Mouse (Mus musculus) liver, embryonic 15.5 days (tissue): ENCODE measurements around the gene Stx17. TPM values are rescaled to one million over a fixed set of nuclear protein-coding genes. Genes with fewer than 3 reads are reported as not detected.

Experiments
- ATAC-seq: fragments of 200-750 bp; cut with Nextera tagmentation; 2 replicates; pipeline ENCODE4 v1.8.0; 2017; ENCODE audit warnings: moderate number of reproducible peaks, mild to moderate bottlenecking, moderate library complexity; ENCODE audit not compliant: insufficient read depth
- H3K27ac ChIP-seq: fragments of 300-500 bp; sonication (generic); replicated peaks from 2 replicates; pipeline ENCODE4 v1.5.1; 2015; ENCODE audit warnings: mild to moderate bottlenecking, inconsistent platforms
- H3K27me3 ChIP-seq: fragments of 300-500 bp; sonication (generic); 2 replicates; pipeline ENCODE4 v1.6.1; 2015; ENCODE audit warnings: mild to moderate bottlenecking, inconsistent platforms
- H3K36me3 ChIP-seq: fragments of 300-500 bp; sonication (generic); replicated peaks from 2 replicates; pipeline ENCODE4 v1.6.1; 2015; ENCODE audit warnings: moderate library complexity, mild to moderate bottlenecking, inconsistent platforms
- H3K4me1 ChIP-seq: fragments of 300-500 bp; sonication (generic); replicated peaks from 2 replicates; pipeline ENCODE4 v1.6.1; 2015; ENCODE audit warnings: inconsistent platforms
- H3K4me2 ChIP-seq: fragments of 300-500 bp; sonication (generic); 2 replicates; pipeline ENCODE4 v1.6.1; 2015; ENCODE audit warnings: moderate library complexity, mild to moderate bottlenecking, inconsistent platforms
- H3K4me3 ChIP-seq: fragments of 300-500 bp; sonication (generic); replicated peaks from 2 replicates; pipeline ENCODE4 v1.5.1; 2015; ENCODE audit warnings: mild to moderate bottlenecking, inconsistent platforms
- H3K9ac ChIP-seq: fragments of 300-500 bp; sonication (generic); 2 replicates; pipeline ENCODE4 v1.6.1; 2015; ENCODE audit warnings: moderate library complexity, mild to moderate bottlenecking, inconsistent platforms
- H3K9me3 ChIP-seq: fragments of 300-500 bp; sonication (generic); replicated peaks from 2 replicates; pipeline ENCODE4 v1.6.1; 2016; ENCODE audit warnings: inconsistent platforms
- WGBS: fragments of 180-500 bp; shearing (Covaris S2); methylation state at CpG from one replicate; pipeline ENCODE4 v1.1.7; 2015; ENCODE audit warnings: mixed read lengths; ENCODE audit not compliant: insufficient replicate concordance; 5-methylcytosine and 5-hydroxymethylcytosine counted together
- polyA plus RNA-seq: library from polyadenylated mRNA; unstranded; fragments of >200 nt; fragmentation: Nextera tagmentation; extraction: Ambion mirVana; gene quantifications from 2 replicates; pipeline ENCODE4 v1.2.1, GENCODE M21; 2015

Gene Stx17
- polyA plus RNA-seq, 1 experiment from 2014 or later = 15.3 TPM

DNA sequence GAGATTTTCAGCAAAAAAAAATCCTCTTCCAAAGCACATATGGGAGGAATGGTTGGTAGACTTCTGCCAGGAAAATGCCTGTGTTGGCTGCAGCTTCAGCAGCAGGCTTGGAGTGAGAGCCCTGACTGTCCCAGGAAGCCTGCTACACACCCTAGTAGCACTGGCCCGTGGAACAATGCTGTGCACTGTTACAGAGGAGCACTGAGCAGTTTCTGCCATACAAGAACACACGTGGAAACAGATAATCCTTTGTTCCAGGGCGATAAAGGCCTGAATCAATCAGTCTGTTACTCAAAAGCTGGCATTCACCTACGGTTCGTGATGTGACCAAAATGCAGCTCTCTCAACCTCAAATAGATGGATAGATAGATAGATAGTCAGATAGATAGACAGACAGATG, 19.3 kb upstream of the Stx17 start:
- Histone ChIP-seq H3K9me3 (no peaks in the 10 kb centered on the region), H3K27ac (no peak overlapping the region), H3K27me3 (0 out of 2 replicates have a peak, but pooled peaks cover 5% of the 10 kb centered on the region), H3K9ac (no peak overlapping the region), H3K4me1 (no peaks in the 10 kb centered on the region), H3K36me3 (no peaks in the 10 kb centered on the region), H3K4me2 (no peak overlapping the region), H3K4me3 (no peak overlapping the region)
- ATAC-seq = no peak
- 65% methylated on average over 5 of the region's 5 CpGs for WGBS

DNA sequence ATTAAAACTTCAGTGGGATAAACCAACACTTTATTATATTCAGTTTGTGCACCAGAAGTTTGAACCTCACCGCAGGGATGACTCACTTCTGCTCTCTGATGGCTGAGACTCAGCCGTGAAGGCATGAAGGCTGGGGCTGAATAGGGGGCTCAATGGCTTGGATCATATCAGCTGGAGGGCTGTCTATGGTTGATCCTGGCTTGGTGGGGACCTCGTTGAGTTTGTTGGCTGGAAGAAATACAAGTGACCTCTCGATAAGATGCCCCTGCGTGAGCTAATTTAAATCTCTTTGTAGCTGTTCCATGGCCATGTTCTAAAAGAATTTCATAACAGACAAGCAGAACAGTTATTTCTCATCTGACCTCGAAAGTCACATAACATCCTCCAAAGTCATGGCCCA, 17.6 kb upstream of the Stx17 start:
- WGBS = 59% methylated on average over 6 of the region's 6 CpGs
- H3K36me3 ChIP-seq = no peaks in the 10 kb centered on the region
- H3K4me1 ChIP-seq = no peaks in the 10 kb centered on the region
- no peak overlapping the region for H3K27ac ChIP-seq
- no peak overlapping the region for H3K9ac ChIP-seq
- H3K27me3 ChIP-seq = 0 out of 2 replicates have a peak, but pooled peaks cover 7% of the 10 kb centered on the region
- no peak for ATAC-seq
- no peak overlapping the region for H3K4me2 ChIP-seq
- H3K4me3 ChIP-seq = no peak overlapping the region
- H3K9me3 ChIP-seq = no peaks in the 10 kb centered on the region

GRCm38 (mm10) chr4:48108591-48108990, 16.1 kb upstream of the Stx17 start:
- no peak overlapping the region for H3K4me3 ChIP-seq
- H3K4me2 ChIP-seq = no peak overlapping the region
- H3K9ac ChIP-seq = no peak overlapping the region
- no peak overlapping the region for H3K27ac ChIP-seq
- 33% methylated on average over 2 of the region's 2 CpGs for WGBS
- H3K4me1 ChIP-seq = no peaks in the 10 kb centered on the region
- 0 out of 2 replicates have a peak, but pooled peaks cover 7% of the 10 kb centered on the region for H3K27me3 ChIP-seq
- no peaks in the 10 kb centered on the region for H3K36me3 ChIP-seq
- H3K9me3 ChIP-seq = no peaks in the 10 kb centered on the region
- ATAC-seq = no peak

DNA sequence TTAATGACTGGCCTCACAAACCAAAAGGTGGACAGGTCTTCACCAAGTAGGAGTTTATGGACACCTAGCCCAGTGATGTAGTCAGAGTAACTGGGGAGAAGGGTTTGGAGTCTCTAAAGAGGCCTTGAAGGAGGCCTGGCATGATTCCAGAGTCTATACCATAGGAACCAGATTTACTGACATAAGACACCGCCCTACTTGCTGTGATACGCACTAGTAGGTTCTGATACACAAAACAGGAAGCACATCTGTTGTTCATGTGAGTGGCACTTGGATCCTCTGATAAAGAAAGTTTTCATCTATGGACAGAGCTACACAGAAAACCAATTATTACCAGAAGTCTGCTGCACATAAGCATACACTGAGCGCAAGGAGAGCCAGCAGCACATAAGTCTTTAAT, 14.4 kb upstream of the Stx17 start:
- Histone ChIP-seq H3K9me3 (no peaks in the 10 kb centered on the region), H3K4me1 (no peaks in the 10 kb centered on the region), H3K9ac (no peak overlapping the region), H3K27me3 (0 out of 2 replicates have a peak, but pooled peaks cover 12% of the 10 kb centered on the region), H3K4me2 (no peak overlapping the region), H3K27ac (no peak overlapping the region), H3K36me3 (no peaks in the 10 kb centered on the region), H3K4me3 (no peak overlapping the region)
- no peak for ATAC-seq
- 48% methylated on average over 3 of the region's 3 CpGs for WGBS

GRCm38 (mm10) chr4:48116191-48116590, 8.5 kb upstream of the Stx17 start:
- Histone ChIP-seq H3K36me3 (no peaks in the 10 kb centered on the region), H3K4me1 (no peaks in the 10 kb centered on the region), H3K9me3 (no peaks in the 10 kb centered on the region), H3K4me3 (no peak overlapping the region), H3K9ac (no peak overlapping the region), H3K27me3 (peaks cover 18% of the 10 kb centered on the region; the same call in 1 of the 2 replicates), H3K4me2 (no peak overlapping the region), H3K27ac (no peak overlapping the region)
- ATAC-seq = no peak
- WGBS = 37% methylated on average over 4 of the region's 4 CpGs

- Histone ChIP-seq H3K36me3 (no peaks in the 10 kb centered on the region), H3K9me3 (no peaks in the 10 kb centered on the region), H3K27me3 (peaks cover 12% of the 10 kb centered on the region; the same call in 1 of the 2 replicates), H3K4me1 (peaks cover 17% of the 10 kb centered on the region), H3K9ac (peak overlapping the region; percentile 94), H3K27ac (peak overlapping the region; percentile 81; the same call in 1 of the 2 replicates), H3K4me2 (peak overlapping the region; percentile 78), H3K4me3 (peak overlapping the region; percentile 89)
- ATAC-seq = peak; percentile 90
- WGBS = 2% methylated on average over 9 of the region's 9 CpGs
Measured at GRCm38 (mm10) chr4:48124416-48124772, 321 bp upstream of the Stx17 start.

GRCm38 (mm10) chr4:48130314-48130713, 5.6 kb downstream of the Stx17 start:
- ATAC-seq = no peak
- H3K36me3 ChIP-seq = peaks cover 25% of the 10 kb centered on the region

GRCm38 (mm10) chr4:48131606-48132005, 6.9 kb downstream of the Stx17 start:
- WGBS = 80% methylated on average over 9 of the region's 9 CpGs

More at GRCm38 (mm10) chr4:48130314-48130713, 5.6 kb downstream of the Stx17 start:
- Histone ChIP-seq H3K4me1 (peaks cover 10% of the 10 kb centered on the region), H3K4me2 (no peak overlapping the region), H3K4me3 (no peak overlapping the region), H3K27ac (no peak overlapping the region), H3K9me3 (no peaks in the 10 kb centered on the region), H3K27me3 (no peaks in the 10 kb centered on the region), H3K9ac (no peak overlapping the region)
- 62% methylated on average over 6 of the region's 6 CpGs for WGBS

GRCm38 (mm10) chr4:48132721-48133120, 8.0 kb downstream of the Stx17 start:
- Histone ChIP-seq H3K4me2 (no peak overlapping the region), H3K36me3 (peaks cover 33% of the 10 kb centered on the region), H3K4me1 (no peaks in the 10 kb centered on the region), H3K4me3 (no peak overlapping the region), H3K27ac (no peak overlapping the region), H3K9ac (no peak overlapping the region), H3K27me3 (no peaks in the 10 kb centered on the region), H3K9me3 (no peaks in the 10 kb centered on the region)
- no peak for ATAC-seq
- 70% methylated on average over 3 of the region's 3 CpGs for WGBS

More at GRCm38 (mm10) chr4:48131606-48132005, 6.9 kb downstream of the Stx17 start:
- Histone ChIP-seq H3K27me3 (no peaks in the 10 kb centered on the region), H3K4me1 (peaks cover 2% of the 10 kb centered on the region; the same call in 1 of the 2 replicates), H3K9me3 (no peaks in the 10 kb centered on the region), H3K27ac (no peak overlapping the region), H3K9ac (no peak overlapping the region), H3K4me2 (no peak overlapping the region), H3K4me3 (no peak overlapping the region), H3K36me3 (peaks cover 27% of the 10 kb centered on the region)
- no peak for ATAC-seq

- H3K4me2 ChIP-seq = no peak overlapping the region
- no peak overlapping the region for H3K9ac ChIP-seq
- H3K4me1 ChIP-seq = peaks cover 22% of the 10 kb centered on the region
- peak; percentile 60; the same call in 1 of the 2 replicates for ATAC-seq
- H3K4me3 ChIP-seq = no peak overlapping the region
- no peaks in the 10 kb centered on the region for H3K9me3 ChIP-seq
- 32% methylated on average over 2 of the region's 2 CpGs for WGBS
- no peaks in the 10 kb centered on the region for H3K27me3 ChIP-seq
- no peak overlapping the region for H3K27ac ChIP-seq
- no peaks in the 10 kb centered on the region for H3K36me3 ChIP-seq
Measured at GRCm38 (mm10) chr4:48149492-48149891, 24.8 kb downstream of the Stx17 start.

- no peak for ATAC-seq
- no peak overlapping the region for H3K4me2 ChIP-seq
- H3K4me3 ChIP-seq = no peak overlapping the region
- H3K36me3 ChIP-seq = no peaks in the 10 kb centered on the region; the same call in 1 of the 2 replicates
- no peak overlapping the region for H3K9ac ChIP-seq
- no peak overlapping the region for H3K27ac ChIP-seq
- peaks cover 32% of the 10 kb centered on the region for H3K4me1 ChIP-seq
- no peaks in the 10 kb centered on the region for H3K27me3 ChIP-seq
- no peaks in the 10 kb centered on the region for H3K9me3 ChIP-seq
- 80% methylated on average over 5 of the region's 5 CpGs for WGBS
Measured at GRCm38 (mm10) chr4:48153229-48153628, 28.5 kb downstream of the Stx17 start.

DNA sequence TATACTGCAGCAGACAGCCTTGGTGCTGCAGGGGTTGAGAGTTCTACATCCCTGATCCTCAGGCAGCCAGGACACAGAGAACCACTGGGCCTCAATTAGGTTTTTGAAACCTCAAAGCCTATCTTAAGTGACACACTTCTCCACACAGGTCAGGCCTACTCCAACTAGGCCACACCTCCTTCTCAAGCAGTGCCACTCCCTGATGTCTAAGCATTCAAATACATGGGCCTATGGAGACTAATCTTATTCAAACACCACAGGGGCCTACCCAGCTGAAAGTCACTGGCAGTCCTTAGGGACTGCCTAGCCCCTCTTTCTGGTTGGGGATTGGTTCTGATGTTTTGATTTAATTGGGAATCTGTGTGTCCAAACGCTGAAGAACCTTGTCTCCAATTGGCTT, 31.1 kb downstream of the Stx17 start:
- 63% methylated on average over 1 of the region's 1 CpGs for WGBS
- H3K36me3 ChIP-seq = peaks cover 6% of the 10 kb centered on the region
- H3K9ac ChIP-seq = no peak overlapping the region
- H3K4me2 ChIP-seq = no peak overlapping the region
- H3K27me3 ChIP-seq = no peaks in the 10 kb centered on the region
- peaks cover 25% of the 10 kb centered on the region for H3K4me1 ChIP-seq
- no peak overlapping the region for H3K27ac ChIP-seq
- ATAC-seq = peak; percentile 92
- H3K4me3 ChIP-seq = no peak overlapping the region
- no peaks in the 10 kb centered on the region for H3K9me3 ChIP-seq
